Mouse (Mus musculus): ENCODE measurements around the gene Cgn. TPM values are rescaled to one million over a fixed set of nuclear protein-coding genes. Genes with fewer than 3 reads are reported as not detected.

Gene Cgn
- total and polyA plus RNA-seq, 3 experiments, result 0.04 to 1.1 (median 0.17) TPM

- H3K9me3 ChIP-seq (replicated peaks; ENCODE audit: low read length), result no peaks in the 10 kb centered on the region
- no peaks in the 10 kb centered on the region for H3K4me1 ChIP-seq (ENCODE audit: control insufficient read depth in 1 of 2, insufficient read depth in 2 of 2)
- H3K4me2 ChIP-seq (ENCODE audit: insufficient read depth, low read depth, poor library complexity, severe bottlenecking), result no peak overlapping the region
- H3K4me3 ChIP-seq (replicated peaks in 1 of 3; ENCODE audit: low read depth in 2 of 3, low read length in 2 of 3, poor library complexity in 1 of 3), result no peak overlapping the region
- DNase-seq (ENCODE audit: extremely low read depth), result no peak
- no peaks in the 10 kb centered on the region for H3K36me3 ChIP-seq (replicated peaks in 1 of 2; ENCODE audit: control insufficient read depth in 1 of 2, insufficient read depth in 1 of 2, low read length in 1 of 2)
- dilution Hi-C loops (cut with MboI; ENCODE audit: extremely low pct_ligation_motif_present, extremely low pct_unique_long_range_greater_than_20kb, low sequenced_read_pairs) (no loop called here), in situ Hi-C loops (cut with MboI; ENCODE audit: low pct_ligation_motif_present, low pct_unique_long_range_greater_than_20kb, low sequenced_read_pairs) (no loop called here)
- no peaks in the 10 kb centered on the region for H3K79me2 ChIP-seq (replicated peaks; ENCODE audit: control insufficient read depth, extremely low read depth, insufficient read depth, poor library complexity, severe bottlenecking)
- H3K9ac ChIP-seq (ENCODE audit: insufficient read depth, low read depth), result no peak overlapping the region
- H3K27me3 ChIP-seq (replicated peaks), result peaks cover 15% of the 10 kb centered on the region
- no peak overlapping the region for H3K27ac ChIP-seq (ENCODE audit: insufficient read depth, low read depth)
- TF ChIP-seq ZNF384 (IDR thresholded peaks at IDR 0.05; ENCODE audit: low read depth, low read length) (no peak), SIN3A (IDR thresholded peaks at IDR 0.05; ENCODE audit: low read length) (no peak), MXI1 (IDR thresholded peaks at IDR 0.05; ENCODE audit: low read depth, low read length) (no peak), ZMIZ1 (IDR thresholded peaks at IDR 0.05; ENCODE audit: low read depth, low read length) (no peak), MYC (IDR thresholded peaks at IDR 0.05; ENCODE audit: low read depth, low read length) (no peak), RCOR1 (conservative IDR thresholded peaks at IDR 0.05; ENCODE audit: low read depth, low read length) (no peak), JUN (IDR thresholded peaks at IDR 0.05; ENCODE audit: insufficient read depth, low read depth, low read length) (no peak), HCFC1 (IDR thresholded peaks at IDR 0.05; ENCODE audit: low read depth, low read length) (no peak), IRF4 (IDR thresholded peaks at IDR 0.05; ENCODE audit: low read depth, low read length) (no peak), PAX5 (IDR thresholded peaks at IDR 0.05; ENCODE audit: low read length) (no peak)
Observed at GRCm38 (mm10) chr3:94804146-94804545, 17.9 kb upstream of the Cgn start.

GRCm38 (mm10) chr3:94796181-94796580, 9.9 kb upstream of the Cgn start:
- Histone ChIP-seq H3K27me3 (replicated peaks) (peaks cover 21% of the 10 kb centered on the region), H3K79me2 (replicated peaks; ENCODE audit: control insufficient read depth, extremely low read depth, insufficient read depth, poor library complexity, severe bottlenecking) (no peaks in the 10 kb centered on the region), H3K4me3 (replicated peaks in 1 of 3; ENCODE audit: low read depth in 2 of 3, low read length in 2 of 3, poor library complexity in 1 of 3) (no peak overlapping the region), H3K9ac (ENCODE audit: insufficient read depth, low read depth) (no peak overlapping the region), H3K9me3 (replicated peaks; ENCODE audit: low read length) (peaks cover 3% of the 10 kb centered on the region), H3K36me3 (replicated peaks in 1 of 2; ENCODE audit: control insufficient read depth in 1 of 2, insufficient read depth in 1 of 2, low read length in 1 of 2) (no peaks in the 10 kb centered on the region), H3K27ac (ENCODE audit: insufficient read depth, low read depth) (no peak overlapping the region), H3K4me1 (ENCODE audit: control insufficient read depth in 1 of 2, insufficient read depth in 2 of 2) (no peaks in the 10 kb centered on the region), H3K4me2 (ENCODE audit: insufficient read depth, low read depth, poor library complexity, severe bottlenecking) (no peak overlapping the region)
- TF ChIP-seq JUN (IDR thresholded peaks at IDR 0.05; ENCODE audit: insufficient read depth, low read depth, low read length) (no peak), USF2 (conservative IDR thresholded peaks at IDR 0.05; ENCODE audit: low read depth, low read length) (no peak), ZC3H11A (IDR thresholded peaks at IDR 0.05; ENCODE audit: low read depth, low read length) (no peak), GABPA (IDR thresholded peaks at IDR 0.05; ENCODE audit: insufficient replicate concordance, low read depth, low read length) (no peak), E2F4 (IDR thresholded peaks at IDR 0.05; ENCODE audit: insufficient replicate concordance, low read depth, low read length) (no peak), CHD2 (IDR thresholded peaks at IDR 0.05; ENCODE audit: low read length) (no peak), ZNF384 (IDR thresholded peaks at IDR 0.05; ENCODE audit: low read depth, low read length) (no peak), IRF4 (IDR thresholded peaks at IDR 0.05; ENCODE audit: low read depth, low read length) (no peak), SMC3 (IDR thresholded peaks at IDR 0.05; ENCODE audit: low read depth, low read length) (no peak), TBP (conservative IDR thresholded peaks at IDR 0.05; ENCODE audit: low read depth, low read length) (no peak), TCF12 (IDR thresholded peaks at IDR 0.05; ENCODE audit: low read depth, low read length) (no peak), MEF2A (IDR thresholded peaks at IDR 0.05; ENCODE audit: borderline replicate concordance, low read depth, low read length) (no peak)
- dilution Hi-C loops (cut with MboI; ENCODE audit: extremely low pct_ligation_motif_present, extremely low pct_unique_long_range_greater_than_20kb, low sequenced_read_pairs), result no loop called here
- no peak for DNase-seq (ENCODE audit: extremely low read depth)
- in situ Hi-C loops (cut with MboI; ENCODE audit: low pct_ligation_motif_present, low pct_unique_long_range_greater_than_20kb, low sequenced_read_pairs), result no loop called here

Measured in CH12.LX (cell line).